Mouse (Mus musculus) heart, postnatal 0 days (tissue): ENCODE results near the gene Gstz1.

Experiments used
- CTCF ChIP-seq: IDR thresholded peaks from 2 replicates; pipeline ENCODE4 v1.5.1; 2016; ENCODE audit warnings: antibody characterized with exemption, control low read depth, low read depth
- EP300 ChIP-seq: IDR thresholded peaks from 2 replicates; pipeline ENCODE4 v1.6.1; 2016; ENCODE audit warnings: antibody characterized with exemption, low read depth

DNA sequence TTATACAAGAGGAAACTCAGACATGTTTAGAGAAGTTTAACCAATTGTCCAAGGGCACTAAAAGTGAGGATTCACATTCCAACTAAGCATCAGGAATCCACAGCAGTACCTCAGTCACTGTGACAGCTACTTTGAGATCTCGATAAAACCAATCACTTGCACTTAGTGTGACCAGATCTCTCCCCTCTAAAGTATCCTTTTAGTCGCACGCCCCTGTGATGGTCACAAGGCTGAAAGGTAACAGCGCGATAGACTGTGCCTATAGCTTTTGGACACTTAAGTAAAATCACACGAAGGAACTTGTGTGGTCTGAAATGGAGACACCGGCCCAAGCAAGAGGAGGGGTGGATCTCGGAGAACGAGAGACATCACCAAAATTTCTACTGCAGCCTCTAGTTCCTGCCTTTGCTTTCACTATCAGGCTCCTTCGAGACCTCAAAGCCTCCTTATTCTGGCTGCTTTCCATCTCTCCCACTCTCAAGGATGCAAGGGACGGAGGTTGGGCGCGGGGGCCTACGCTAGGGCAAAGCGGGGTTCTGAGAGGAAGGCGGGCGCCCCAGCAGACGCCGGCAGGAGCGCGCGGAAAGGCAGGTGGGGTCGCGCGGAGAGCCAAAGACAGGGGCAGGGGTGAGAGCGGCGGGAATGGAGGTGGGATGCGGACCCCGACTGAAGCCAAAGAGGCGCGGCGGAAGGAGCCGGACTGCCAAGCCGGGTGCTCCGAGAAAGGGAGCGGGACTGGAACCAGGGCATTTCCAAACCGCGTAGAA, 52.4 kb downstream of the Gstz1 start, which contains the start of gene Samd15:
- TF ChIP-seq CTCF (no peak), EP300 (no peak)
